Mouse (Mus musculus) MEL (cell line): ENCODE data around the gene Pabpc1l. TPM values are rescaled to one million over a fixed set of nuclear protein-coding genes. Genes with fewer than 3 reads are reported as not detected.

Source experiments
- DNase-seq: peaks from one replicate; pipeline ENCODE4 v3.0.0; 2011; ENCODE audit warnings: low read depth, low spot score
- H3K27ac ChIP-seq: 2 replicates; pipeline ENCODE4 v1.5.1; 2012; ENCODE audit warnings: low read depth, mild to moderate bottlenecking, control low read depth, low read length, moderate library complexity; ENCODE audit not compliant: control insufficient read depth
- H3K27me3 ChIP-seq, 2 experiments: fragments of 150-350 bp in 1 of 2; sonication (generic) in 1 of 2; 2 replicates each; pipeline ENCODE4 v1.6.1; 2012; ENCODE audit warnings: low read length in 2 of 2, mild to moderate bottlenecking in 2 of 2, improper control_type of control experiment in 1 of 2, moderate library complexity in 1 of 2; ENCODE audit not compliant: insufficient read depth in 2 of 2, control insufficient read depth in 1 of 2
- H3K36me3 ChIP-seq, 2 experiments: 2 replicates each; pipeline ENCODE4 v1.6.1; 2012 to 2014; ENCODE audit warnings: low read length in 2 of 2, improper control_type of control experiment in 1 of 2, inconsistent platforms in 1 of 2, mild to moderate bottlenecking in 1 of 2; ENCODE audit not compliant: insufficient read depth in 2 of 2, control insufficient read depth in 1 of 2
- H3K4me1 ChIP-seq, 2 experiments: fragments of 150-350 bp in 1 of 2; sonication (generic) in 1 of 2; 2 replicates each; pipeline ENCODE4 v1.6.1; 2012; ENCODE audit warnings: low read length in 2 of 2, improper control_type of control experiment in 1 of 2, mild to moderate bottlenecking in 1 of 2; ENCODE audit not compliant: insufficient read depth in 2 of 2, control insufficient read depth in 1 of 2
- H3K4me3 ChIP-seq, 2 experiments: fragments of 150-350 bp in 1 of 2; sonication (generic) in 1 of 2; 2 replicates each; pipeline ENCODE4 v1.5.1; 2012; ENCODE audit warnings: low read depth in 2 of 2, low read length in 2 of 2, mild to moderate bottlenecking in 2 of 2, moderate library complexity in 2 of 2, control low read depth in 1 of 2, improper control_type of control experiment in 1 of 2; ENCODE audit not compliant: control insufficient read depth in 1 of 2, insufficient read depth in 1 of 2
- H3K79me2 ChIP-seq: 2 replicates; pipeline ENCODE4 v1.6.1; 2012; ENCODE audit warnings: mild to moderate bottlenecking, low read length, moderate library complexity; ENCODE audit not compliant: control insufficient read depth, poor library complexity, insufficient read depth
- H3K9ac ChIP-seq: 2 replicates; pipeline ENCODE4 v1.6.1; 2012; ENCODE audit warnings: low read depth, mild to moderate bottlenecking, control low read depth, low read length, moderate library complexity; ENCODE audit not compliant: control insufficient read depth, poor library complexity, severe bottlenecking
- H3K9me3 ChIP-seq: fragments of 150-350 bp; sonication (generic); replicated peaks from 2 replicates; pipeline ENCODE4 v1.6.1; 2012; ENCODE audit warnings: mild to moderate bottlenecking, low read length, improper control_type of control experiment, moderate library complexity; ENCODE audit not compliant: insufficient read depth
- CHD1 ChIP-seq: IDR thresholded peaks from 2 replicates; pipeline ENCODE4 v1.6.1; 2012; ENCODE audit warnings: low read depth, mild to moderate bottlenecking, inconsistent platforms, low read length, improper control_type of control experiment
- CHD2 ChIP-seq: IDR thresholded peaks from 2 replicates; pipeline ENCODE4 v1.6.1; 2011; ENCODE audit warnings: low read length, improper control_type of control experiment
- EP300 ChIP-seq, 2 experiments: IDR thresholded peaks; 2 replicates each; pipeline ENCODE4 v1.6.1; 2011; ENCODE audit warnings: improper control_type of control experiment in 2 of 2, low read length in 2 of 2, low read depth in 1 of 2, mild to moderate bottlenecking in 1 of 2
- GABPA ChIP-seq: IDR thresholded peaks from 2 replicates; pipeline ENCODE4 v1.6.1; 2012; ENCODE audit warnings: low read depth, mild to moderate bottlenecking, inconsistent platforms, low read length, improper control_type of control experiment, moderate library complexity
- HCFC1 ChIP-seq: IDR thresholded peaks from 2 replicates; pipeline ENCODE4 v1.6.1; 2012; ENCODE audit warnings: low read depth, mild to moderate bottlenecking, inconsistent platforms, low read length, improper control_type of control experiment, moderate library complexity
- MAFK ChIP-seq: IDR thresholded peaks from 2 replicates; pipeline ENCODE4 v1.6.1; 2011; ENCODE audit warnings: low read depth, mild to moderate bottlenecking, low read length, improper control_type of control experiment, borderline replicate concordance
- MAX ChIP-seq: IDR thresholded peaks from 2 replicates; pipeline ENCODE4 v1.6.1; 2011; ENCODE audit warnings: low read length, improper control_type of control experiment
- MAZ ChIP-seq: IDR thresholded peaks from 2 replicates; pipeline ENCODE4 v1.6.1; 2012; ENCODE audit warnings: low read depth, mild to moderate bottlenecking, inconsistent platforms, low read length, improper control_type of control experiment
- MEF2A ChIP-seq: IDR thresholded peaks from 2 replicates; pipeline ENCODE4 v1.6.1; 2014; ENCODE audit warnings: low read depth, mild to moderate bottlenecking, inconsistent platforms, low read length, improper control_type of control experiment; ENCODE audit not compliant: poor library complexity, insufficient replicate concordance, severe bottlenecking; ENCODE audit errors: extremely low read depth
- MXI1 ChIP-seq: IDR thresholded peaks from 2 replicates; pipeline ENCODE4 v1.6.1; 2011; ENCODE audit warnings: mild to moderate bottlenecking, low read depth, low read length, improper control_type of control experiment
- MYB ChIP-seq: IDR thresholded peaks from 2 replicates; pipeline ENCODE4 v1.6.1; 2011; ENCODE audit warnings: mild to moderate bottlenecking, low read depth, low read length, improper control_type of control experiment
- MYC ChIP-seq: IDR thresholded peaks from 2 replicates; pipeline ENCODE4 v1.6.1; 2011; ENCODE audit warnings: low read depth, mild to moderate bottlenecking, low read length, improper control_type of control experiment, moderate library complexity
- NELFE ChIP-seq: IDR thresholded peaks from 2 replicates; pipeline ENCODE4 v1.6.1; 2011; ENCODE audit warnings: low read depth, low read length, improper control_type of control experiment
- POLR2A ChIP-seq, 2 experiments: IDR thresholded peaks; 2 replicates each; pipeline ENCODE4 v1.6.1; 2011 to 2012; ENCODE audit warnings: low read length in 2 of 2, mild to moderate bottlenecking in 2 of 2, control low read depth in 1 of 2, improper control_type of control experiment in 1 of 2, low read depth in 1 of 2, moderate library complexity in 1 of 2; ENCODE audit not compliant: control insufficient read depth in 1 of 2, insufficient read depth in 1 of 2, poor library complexity in 1 of 2
- POLR2AphosphoS2 ChIP-seq: IDR thresholded peaks from 2 replicates; pipeline ENCODE4 v1.6.1; 2011; ENCODE audit warnings: low read length, improper control_type of control experiment
- RAD21 ChIP-seq: IDR thresholded peaks from 2 replicates; pipeline ENCODE4 v1.6.1; 2011; ENCODE audit warnings: mild to moderate bottlenecking, low read depth, low read length, improper control_type of control experiment
- TAL1 ChIP-seq: IDR thresholded peaks from 2 replicates; pipeline ENCODE4 v1.6.1; 2012; ENCODE audit warnings: mild to moderate bottlenecking, inconsistent platforms, low read length, moderate library complexity, mixed read lengths
- USF2 ChIP-seq, 2 experiments: IDR thresholded peaks; 2 replicates each; pipeline ENCODE4 v1.6.1; 2011 to 2012; ENCODE audit warnings: improper control_type of control experiment in 2 of 2, low read length in 2 of 2, borderline replicate concordance in 1 of 2, inconsistent platforms in 1 of 2, low read depth in 1 of 2, mild to moderate bottlenecking in 1 of 2; ENCODE audit not compliant: insufficient read depth in 1 of 2
- ZNF384 ChIP-seq: IDR thresholded peaks from 2 replicates; pipeline ENCODE4 v1.6.1; 2012; ENCODE audit warnings: low read depth, mild to moderate bottlenecking, inconsistent platforms, low read length, improper control_type of control experiment
- polyA plus RNA-seq, 2 experiments: library from polyadenylated mRNA; stranded (reverse) in 1 of 2; unstranded in 1 of 2; fragments of >175 nt in 1 of 2; fragments of >200 nt in 1 of 2; gene quantifications; 2 replicates each; pipeline versions ENCODE4 v1.2.1 to v1.2.4; 2012; ENCODE audit warnings: low replicate concordance in 2 of 2, low read depth in 1 of 2; ENCODE audit not compliant: insufficient read length in 2 of 2, insufficient read depth in 1 of 2, missing spikeins in 1 of 2
- total RNA-seq: library from RNA; depleted of rRNA; stranded (reverse); fragments of 300-350 nt; gene quantifications from 2 replicates; pipeline ENCODE4 v1.2.3, GENCODE M21; 2012

Pabpc1l gene
- total and polyA plus RNA-seq, 3 experiments = 0.27 to 0.40 TPM; not detected in 1

DNA sequence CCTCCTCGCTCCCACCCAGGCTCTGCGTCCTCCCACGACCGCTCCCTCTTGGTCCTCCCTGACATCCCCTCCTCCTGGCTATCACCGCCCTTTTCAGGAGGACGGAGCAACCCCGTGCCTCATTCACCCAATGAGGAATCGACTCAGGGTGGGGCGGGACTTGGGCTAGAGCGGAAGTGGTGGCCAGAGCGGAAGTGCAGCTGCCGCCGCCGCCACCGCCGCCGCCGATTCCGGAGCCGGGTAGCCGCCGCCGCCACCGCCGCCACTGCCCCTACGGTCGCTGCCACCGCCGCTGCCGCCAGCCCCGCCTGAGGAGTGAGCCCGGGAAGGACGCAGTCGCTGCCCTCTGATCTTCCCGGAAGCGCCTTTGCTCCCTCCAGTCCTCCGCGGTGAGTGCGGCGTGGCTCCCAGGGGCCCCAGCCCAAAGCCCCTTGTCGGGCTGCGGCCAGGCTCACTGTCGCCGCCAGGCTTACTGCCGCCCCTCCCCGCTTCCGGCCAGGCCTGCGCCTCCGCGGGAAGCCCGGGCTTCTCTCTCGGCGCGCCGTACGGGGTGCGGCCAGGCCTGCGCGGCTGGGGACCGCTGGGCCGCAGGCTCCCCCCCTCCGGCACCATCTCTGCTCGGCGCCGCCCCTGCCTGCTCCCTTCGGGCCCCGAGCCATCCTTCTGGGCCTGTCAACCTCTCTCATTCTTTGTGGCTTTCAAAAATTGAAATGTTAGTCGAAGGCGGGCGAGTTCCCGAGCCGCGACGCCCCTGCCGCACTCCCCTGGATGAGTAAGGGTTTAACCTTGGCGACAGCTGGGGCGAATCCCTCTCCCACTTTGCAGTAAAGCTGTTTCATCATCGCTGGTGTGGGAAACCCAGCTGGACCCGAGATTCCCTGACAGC lies 30.0 kb upstream of the Pabpc1l start (continued):
- 0 out of 4 replicates have a peak, but pooled peaks of 1 of the 2 experiments have one; percentile 34 for TF ChIP-seq USF2 (IDR thresholded peaks at IDR 0.05; ENCODE audit: borderline replicate concordance in 1 of 2, insufficient read depth in 1 of 2, low read depth in 1 of 2, low read length in 2 of 2)
- TF ChIP-seq POLR2AphosphoS2 = no peak
- peak; percentile 53 for TF ChIP-seq MXI1

DNA sequence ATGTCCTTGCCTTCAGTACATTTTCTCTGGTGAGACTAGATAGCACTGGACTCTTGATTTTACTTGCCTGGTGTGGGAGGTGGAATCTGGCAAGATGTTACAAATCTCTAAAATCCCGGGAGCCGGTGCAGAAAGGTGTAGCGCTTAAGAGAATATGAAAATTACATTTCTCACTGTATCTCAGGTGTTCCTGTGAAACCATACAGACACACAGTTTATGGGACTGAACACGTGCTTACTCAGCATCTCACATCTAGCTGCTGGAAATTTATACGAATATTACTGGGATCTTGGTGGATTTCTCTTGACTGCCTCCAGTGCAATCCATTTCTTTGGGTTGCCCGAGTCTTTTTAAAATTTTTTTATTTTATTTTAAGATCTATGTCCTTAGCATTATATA lies 29.0 kb upstream of the Pabpc1l start:
- DNase-seq = no peak
- peaks cover 3 to 14% of the 10 kb centered on the region in 2 experiments for H3K4me1 ChIP-seq
- peaks cover 50% of the 10 kb centered on the region for H3K79me2 ChIP-seq
- H3K9ac ChIP-seq = peak overlapping the region; percentile 99
- H3K9me3 ChIP-seq = no peaks in the 10 kb centered on the region
- H3K27ac ChIP-seq = no peak overlapping the region
- peaks cover 13 to 29% of the 10 kb centered on the region in 2 experiments for H3K36me3 ChIP-seq
- H3K4me3 ChIP-seq = peak overlapping the region; percentile 96 to 98
- H3K27me3 ChIP-seq = no peaks in the 10 kb centered on the region
- TF ChIP-seq RAD21 (no peak), EP300 (IDR thresholded peaks at IDR 0.05; ENCODE audit: low read depth in 1 of 2, low read length in 2 of 2) (no peak), HCFC1 (no peak), POLR2A (IDR thresholded peaks at IDR 0.05; ENCODE audit: control insufficient read depth in 1 of 2, insufficient read depth in 1 of 2, low read depth in 1 of 2, low read length in 2 of 2, poor library complexity in 1 of 2) (no peak), MYB (no peak), CHD1 (no peak), MAX (no peak), MEF2A (no peak), CHD2 (no peak), ZNF384 (no peak), MAFK (no peak), MYC (no peak), NELFE (no peak), GABPA (no peak), MAZ (no peak), TAL1 (no peak)
